In the genomic region with DNA sequence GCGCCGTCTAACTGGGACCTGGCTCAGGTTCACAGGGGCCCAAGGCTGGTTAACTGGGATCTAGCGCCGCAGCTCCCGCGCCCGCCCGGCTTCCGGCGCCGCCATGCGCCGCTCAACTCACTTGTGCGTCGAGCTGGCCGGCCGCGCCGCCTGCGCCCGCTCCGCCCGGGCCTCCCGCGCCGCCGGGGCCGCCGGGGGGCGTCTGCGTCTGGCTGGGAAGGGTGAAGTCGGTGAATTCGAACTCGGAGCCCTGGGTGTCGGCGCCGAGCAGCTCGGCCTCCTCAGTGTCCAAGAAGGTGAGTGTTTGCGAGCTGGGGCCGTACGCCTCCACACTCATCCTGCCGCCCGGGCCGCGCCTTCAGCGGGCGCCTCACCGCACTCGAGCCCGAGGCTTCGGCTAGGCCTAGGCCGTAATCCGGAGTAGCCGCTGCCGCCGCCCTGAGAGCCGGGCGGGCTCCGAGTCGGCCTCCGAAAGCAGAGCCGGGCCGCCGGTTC, we compare ENCODE assay signal across 1 mouse cellular context.
TF ChIP-seq lines count a peak whose summit lies in the region.

No protein-coding gene starts in this region.

TF ChIP-seq in CH12.LX, 34 proteins besides CTCF, POLR2A, EP300 and RAD21 (continued from another document):
- 0 out of 2 replicates have a peak, but pooled peaks have one; percentile 3 for TF ChIP-seq HCFC1 (IDR thresholded peaks at IDR 0.05; ENCODE audit: low read depth, low read length)
- no peak for TF ChIP-seq USF2 (conservative IDR thresholded peaks at IDR 0.05; ENCODE audit: low read depth, low read length)
- peak; percentile 100 for TF ChIP-seq UBTF (IDR thresholded peaks at IDR 0.05; ENCODE audit: low read depth, low read length)
- TF ChIP-seq MEF2A (IDR thresholded peaks at IDR 0.05; ENCODE audit: borderline replicate concordance, low read depth, low read length) = no peak
- 0 out of 2 replicates have a peak, but pooled peaks have one; percentile 47 for TF ChIP-seq SIN3A (IDR thresholded peaks at IDR 0.05; ENCODE audit: low read length)
- TF ChIP-seq MAX (IDR thresholded peaks at IDR 0.05; ENCODE audit: low read length) = no peak
